Mouse (Mus musculus): ENCODE measurements around the gene Ptprf.

The Ptprf gene

DNA sequence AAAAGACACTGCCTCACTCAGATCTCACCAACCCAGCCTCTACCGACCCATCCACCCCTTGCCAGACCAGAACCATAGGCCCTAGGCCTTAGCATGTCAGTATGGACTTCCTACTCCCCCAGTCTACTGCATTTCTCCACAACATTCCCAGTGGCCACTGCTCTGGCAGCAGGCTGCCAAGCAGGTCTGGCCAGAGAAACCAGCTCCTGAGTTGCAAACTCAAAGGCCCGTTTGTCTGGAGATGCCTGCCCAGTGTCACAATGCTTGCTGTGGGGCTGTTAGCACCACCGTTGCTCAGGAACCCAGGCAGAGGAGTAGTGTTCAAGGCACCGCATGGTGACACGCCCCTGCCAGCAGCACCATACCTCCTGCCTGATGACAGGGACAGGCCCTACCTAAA is 5.0 kb downstream of the Ptprf start:
- no peak for DNase-seq (ENCODE audit: inconsistent ontology term)

DNA sequence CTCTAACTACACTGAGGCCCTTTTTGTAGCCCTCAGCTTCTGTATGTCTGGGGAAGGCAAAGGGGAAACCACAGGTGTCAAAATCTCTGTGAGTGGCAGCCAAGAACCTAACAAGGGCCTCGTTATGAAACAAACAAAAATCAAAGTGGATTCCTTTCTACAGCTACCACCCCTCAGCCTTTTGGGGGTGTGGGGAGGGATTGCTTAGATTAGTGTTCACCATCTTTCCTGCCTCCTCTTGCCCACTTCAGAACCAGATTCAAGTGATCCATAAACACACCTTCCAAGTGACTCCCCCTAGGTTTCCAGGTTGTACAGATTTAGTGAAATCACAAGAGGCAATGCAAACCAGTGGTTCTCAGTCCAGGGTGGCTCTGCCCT is 9.0 kb downstream of the Ptprf start:
- DNase-seq (ENCODE audit: inconsistent ontology term), result no peak

DNA sequence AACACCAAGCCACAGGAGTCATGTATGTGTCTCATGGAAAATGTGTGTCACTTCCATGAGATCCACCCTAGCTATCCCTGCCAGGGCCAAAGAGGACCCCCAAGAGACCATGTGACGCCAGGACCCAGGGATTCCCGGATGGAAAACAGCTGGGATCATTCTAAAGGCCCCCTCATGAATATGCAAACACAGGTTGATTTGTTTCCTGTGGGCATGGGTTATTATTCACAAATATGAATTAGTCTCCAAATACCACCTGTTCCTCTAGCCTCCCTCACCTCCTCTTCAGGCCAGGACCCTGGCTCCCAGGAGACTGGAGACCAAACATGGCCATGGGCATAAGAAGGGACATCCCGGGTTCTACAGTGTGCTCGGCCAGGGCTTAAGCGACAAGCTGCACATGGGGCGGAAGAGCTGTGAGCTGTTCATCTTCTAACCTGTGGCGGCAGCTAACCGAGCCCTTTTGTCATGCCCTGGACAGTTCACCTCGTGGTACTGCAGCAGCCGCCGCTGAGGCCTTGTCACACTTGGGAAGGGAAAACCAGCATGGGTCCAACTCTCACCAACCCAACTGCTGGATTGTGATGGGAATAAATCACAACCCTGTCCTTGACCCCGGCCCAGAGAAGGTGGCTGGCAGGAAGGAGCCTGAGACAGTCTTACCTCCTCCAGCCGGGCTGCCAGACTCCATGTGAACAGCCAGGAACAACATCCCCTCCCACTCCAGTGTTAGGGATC is 9.6 kb downstream of the Ptprf start:
- no peak for DNase-seq (ENCODE audit: inconsistent ontology term)

DNA sequence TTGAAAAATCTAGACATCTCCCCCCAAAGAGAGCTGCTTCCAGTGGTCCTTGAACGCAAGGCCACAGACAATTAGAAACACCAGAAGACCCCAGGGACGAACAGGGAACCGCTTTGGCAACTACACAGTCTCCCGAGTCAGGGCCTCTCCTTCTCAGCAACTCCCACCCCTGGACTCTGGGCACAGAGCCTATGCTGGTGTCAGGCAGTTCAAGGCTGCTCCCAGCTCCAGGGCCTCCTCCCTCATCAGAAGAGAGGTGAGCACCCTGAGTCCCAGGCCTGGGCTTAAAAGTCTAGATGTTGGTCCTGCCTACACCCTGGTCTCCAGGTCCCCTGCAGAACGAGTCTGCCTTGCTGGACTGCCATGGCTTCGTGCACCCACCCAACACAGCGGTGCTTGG is 10.7 kb downstream of the Ptprf start:
- DNase-seq (ENCODE audit: inconsistent ontology term), result no peak

DNA sequence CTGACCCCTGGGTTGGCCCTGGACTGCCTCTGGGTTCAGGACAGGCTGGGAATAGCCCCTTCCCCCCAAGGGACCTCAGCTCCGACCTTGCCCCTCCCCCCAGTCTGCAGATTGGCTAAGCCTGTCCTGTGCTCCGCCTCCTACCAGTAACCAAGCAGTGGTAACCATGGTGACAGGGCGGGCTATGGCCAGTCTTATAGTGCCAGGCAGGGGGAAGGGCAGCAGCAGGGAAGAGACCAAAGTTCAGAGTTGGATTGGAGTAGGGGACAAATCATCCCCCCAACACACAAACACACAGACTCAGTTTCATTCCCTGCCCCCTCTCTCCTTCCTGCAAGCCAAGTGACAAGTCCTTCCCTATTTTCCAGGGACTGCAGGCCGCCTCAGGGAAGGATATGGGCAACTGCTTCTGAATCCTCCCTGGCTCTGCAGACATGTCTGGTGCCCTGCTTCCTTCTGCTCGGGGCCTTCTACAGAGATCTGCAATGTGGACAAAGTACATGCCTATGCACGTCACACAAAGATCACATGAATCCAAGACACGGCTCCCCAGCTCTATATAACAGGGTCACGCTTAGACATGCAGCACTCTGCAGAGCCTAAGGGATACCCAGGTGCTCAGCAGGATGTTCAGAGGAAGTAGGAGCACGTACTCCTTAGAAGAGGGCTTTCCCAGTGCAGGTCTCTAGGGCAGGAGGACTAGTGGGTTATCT is 14.5 kb downstream of the Ptprf start:
- DNase-seq (ENCODE audit: inconsistent ontology term), result peak; percentile 64

DNA sequence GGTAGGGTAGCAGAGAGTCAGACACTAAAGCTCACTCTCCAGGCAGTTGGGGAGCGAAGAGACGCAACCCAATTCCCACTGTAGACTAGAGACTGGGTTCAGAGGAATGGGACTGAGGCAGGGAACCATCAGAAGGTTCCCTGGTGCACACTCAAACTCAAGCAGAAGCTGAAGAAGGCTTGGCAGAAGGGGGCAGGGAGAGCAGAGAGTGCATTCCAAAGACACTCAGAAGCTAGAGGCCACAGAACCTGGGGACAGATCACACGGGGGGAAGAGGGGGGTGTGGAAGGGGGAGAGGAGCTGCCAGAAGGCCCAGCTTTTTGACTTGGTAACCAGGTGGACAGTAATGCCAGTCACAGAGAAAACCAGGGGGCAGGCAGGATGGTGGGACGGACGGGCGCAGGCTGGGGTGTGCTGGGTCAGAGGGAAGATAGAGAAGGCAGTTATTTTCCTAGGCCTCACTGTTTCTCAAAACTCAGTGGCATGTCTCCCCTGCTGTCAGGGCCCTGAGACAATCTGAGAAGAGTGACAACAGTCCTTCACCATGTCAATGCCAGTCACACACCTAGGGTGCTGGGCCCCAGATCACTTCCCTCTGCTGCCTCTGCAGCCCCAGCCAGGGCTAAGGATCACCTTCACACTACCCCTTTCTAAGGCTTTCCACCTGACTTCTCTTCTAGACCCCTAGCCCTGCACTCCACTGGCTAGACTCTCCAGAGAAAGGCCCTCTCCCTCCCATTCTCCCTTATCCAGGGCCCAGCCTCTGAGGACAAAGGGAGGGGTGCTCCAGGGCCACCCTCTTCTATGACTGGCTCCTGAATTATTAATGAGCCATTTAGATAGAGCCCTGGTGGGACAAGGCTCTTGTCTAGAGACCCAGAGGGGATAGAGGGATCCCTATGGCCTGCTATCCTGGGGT is 15.3 kb downstream of the Ptprf start:
- no peak for DNase-seq (ENCODE audit: inconsistent ontology term)

DNA sequence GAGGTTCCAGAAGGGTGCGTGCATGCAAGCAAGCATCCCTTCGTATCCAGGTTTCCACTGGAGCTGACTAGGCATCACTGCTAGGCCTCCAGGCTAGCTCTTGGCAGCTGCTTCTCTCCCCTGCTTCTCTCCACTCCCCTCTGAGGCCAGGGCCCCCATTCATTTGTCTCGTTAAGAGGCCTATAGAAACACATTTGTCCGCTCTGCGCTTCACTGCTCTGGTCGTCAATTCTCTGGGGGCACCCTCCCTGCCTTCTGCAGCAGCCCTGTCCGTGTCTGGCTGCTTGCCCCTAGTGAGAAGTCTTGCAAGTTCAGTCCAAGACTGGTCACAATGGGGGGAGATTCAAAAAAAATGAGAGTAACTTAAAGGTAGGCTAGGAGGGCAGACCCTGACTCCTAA is 16.7 kb downstream of the Ptprf start:
- no peak for DNase-seq (ENCODE audit: inconsistent ontology term)

DNA sequence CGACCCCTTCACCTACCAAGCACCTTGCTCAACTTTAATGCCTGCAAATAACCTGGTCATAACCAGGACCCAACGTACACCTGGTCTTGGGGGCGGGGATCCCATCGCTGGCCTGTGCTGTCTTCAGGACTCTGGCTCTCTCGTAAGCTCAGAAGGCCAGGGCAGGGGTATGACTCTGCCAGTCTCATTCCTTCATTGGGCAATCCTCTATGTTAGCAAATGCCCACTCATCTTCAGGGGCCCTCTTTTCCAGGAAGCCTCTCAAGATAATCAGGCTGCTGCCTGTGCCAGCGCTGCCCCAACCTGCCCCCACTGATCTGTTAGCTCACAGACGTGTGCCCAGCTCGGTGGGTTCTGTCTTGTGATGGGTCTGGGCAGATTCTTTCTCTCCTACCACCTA is 17.2 kb downstream of the Ptprf start:
- DNase-seq (ENCODE audit: inconsistent ontology term), result no peak

DNA sequence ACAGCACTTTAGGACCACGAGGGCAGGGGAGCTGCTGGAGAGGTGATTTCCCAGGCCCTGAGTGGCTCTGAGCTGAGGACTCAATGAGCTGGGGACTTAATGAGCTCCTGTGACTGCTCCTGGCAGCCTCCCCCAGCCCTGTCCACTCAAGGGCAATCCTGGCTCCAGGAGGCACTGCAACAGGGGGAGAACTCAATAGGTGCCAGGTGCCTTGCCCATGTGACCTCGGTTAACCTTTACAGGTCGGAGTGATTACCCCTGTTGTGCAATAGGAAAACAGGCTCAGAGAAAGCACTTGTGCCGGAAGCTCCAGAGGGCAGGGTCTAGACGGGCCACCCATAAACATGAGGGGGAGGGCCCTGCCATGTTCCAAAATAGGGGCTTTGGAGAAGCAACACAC is 17.7 kb downstream of the Ptprf start:
- no peak for DNase-seq (ENCODE audit: inconsistent ontology term)

DNA sequence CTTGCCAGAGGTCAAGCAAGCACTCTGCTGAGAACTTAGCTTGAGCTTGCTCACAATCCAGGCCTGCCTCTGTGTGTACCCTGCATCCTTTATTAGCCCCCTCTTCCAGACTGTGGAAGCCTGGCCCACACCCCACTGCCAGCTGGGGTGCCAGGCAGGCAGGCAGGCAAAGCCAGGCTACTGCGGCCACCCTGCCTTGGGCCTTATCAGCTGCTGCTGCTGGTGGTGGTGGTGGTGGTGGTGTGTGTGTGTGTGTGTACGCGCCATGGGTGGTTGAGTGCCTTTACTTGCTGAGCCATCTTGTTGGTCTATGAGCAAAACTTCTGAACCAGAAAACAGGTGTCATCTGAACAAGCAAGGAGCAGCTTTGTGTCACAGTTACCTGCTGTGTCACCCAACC is 18.3 kb downstream of the Ptprf start:
- no peak for DNase-seq (ENCODE audit: inconsistent ontology term)

DNA sequence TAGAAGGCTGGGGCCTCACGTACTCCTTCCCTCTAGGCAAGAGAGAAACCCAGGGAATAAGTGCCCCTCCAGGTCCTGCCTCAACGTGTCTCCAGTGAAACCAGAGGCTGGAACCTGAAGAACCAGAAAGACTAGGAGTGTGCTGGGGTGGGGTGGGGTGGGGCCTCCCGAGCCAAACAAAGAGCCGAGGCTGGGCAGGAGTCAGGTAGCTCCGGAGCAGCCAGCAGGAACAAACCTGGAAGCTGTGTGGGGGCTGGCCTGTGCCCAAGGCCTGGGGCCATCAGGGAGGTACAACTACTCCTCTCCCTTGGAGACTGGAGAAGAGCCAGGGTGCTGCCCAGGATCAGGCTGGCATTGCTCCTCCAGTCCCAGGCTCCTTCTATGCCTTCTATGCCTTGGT is 18.9 kb downstream of the Ptprf start:
- DNase-seq (ENCODE audit: inconsistent ontology term), result no peak

DNA sequence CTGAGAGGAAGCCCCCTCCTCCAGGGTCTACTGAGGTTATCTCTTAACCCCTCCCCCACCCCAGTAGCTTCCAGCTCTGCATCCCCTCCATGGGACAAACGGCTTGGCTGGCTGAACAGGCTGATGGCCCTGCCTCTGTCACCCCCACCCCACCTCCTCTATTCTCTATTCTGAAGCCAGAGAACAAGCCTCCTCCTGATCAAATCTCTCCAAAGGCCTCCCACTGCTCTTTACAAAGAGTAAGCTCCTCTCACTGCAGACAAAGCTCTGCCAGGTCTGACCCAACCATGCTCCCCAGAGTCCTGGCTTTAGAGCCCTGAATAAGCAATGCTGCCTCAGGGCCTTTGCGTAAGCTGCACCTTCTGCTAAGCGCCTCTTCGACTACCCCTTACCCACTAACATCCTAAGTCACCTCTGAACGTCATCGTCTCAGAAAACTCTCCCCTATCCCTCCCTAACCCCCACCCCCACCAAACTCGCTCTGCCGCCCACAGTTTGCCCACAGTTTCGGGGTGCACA is 19.6 kb downstream of the Ptprf start:
- DNase-seq (ENCODE audit: inconsistent ontology term), result no peak

DNA sequence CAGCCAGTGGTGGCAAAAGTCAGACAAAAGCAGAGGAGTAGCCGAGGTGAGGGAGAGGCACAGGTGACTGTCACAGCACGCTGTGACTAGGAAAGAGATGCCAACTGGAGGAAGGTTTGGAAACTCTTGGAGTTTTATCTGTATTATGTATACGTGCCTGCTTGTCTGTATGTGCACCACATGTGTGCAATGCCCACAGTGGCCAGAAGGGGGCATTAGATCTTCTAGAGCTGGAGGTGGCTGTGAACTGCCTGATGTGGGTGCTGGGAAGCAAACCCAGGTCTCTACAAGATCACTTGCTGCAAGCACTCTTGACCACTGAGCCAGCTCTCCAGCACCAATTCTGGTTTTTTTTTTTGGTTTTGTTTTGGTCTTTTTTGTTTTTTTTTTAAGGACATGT is 20.5 kb downstream of the Ptprf start:
- DNase-seq (ENCODE audit: inconsistent ontology term), result no peak

DNA sequence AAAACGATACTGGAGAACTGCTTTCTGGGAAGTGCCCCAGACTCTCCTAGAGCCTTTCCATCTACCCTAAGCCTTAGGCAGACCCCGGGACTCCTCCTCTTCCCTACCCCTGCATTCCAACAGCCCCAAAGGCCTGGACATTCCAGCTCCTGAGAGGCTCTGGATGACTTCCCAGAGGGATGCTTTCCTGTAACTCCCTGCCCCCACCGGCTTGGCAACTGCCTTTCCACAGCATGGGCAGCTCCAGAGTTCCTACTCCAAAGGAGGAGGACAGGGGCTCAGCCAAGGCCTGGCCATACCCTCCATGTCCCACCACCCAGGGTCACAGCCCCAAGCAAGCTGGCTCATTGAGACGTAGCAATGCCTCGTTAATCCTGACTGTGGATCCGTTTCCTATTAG is 21.2 kb downstream of the Ptprf start:
- peak; percentile 91 for DNase-seq (ENCODE audit: inconsistent ontology term)

DNA sequence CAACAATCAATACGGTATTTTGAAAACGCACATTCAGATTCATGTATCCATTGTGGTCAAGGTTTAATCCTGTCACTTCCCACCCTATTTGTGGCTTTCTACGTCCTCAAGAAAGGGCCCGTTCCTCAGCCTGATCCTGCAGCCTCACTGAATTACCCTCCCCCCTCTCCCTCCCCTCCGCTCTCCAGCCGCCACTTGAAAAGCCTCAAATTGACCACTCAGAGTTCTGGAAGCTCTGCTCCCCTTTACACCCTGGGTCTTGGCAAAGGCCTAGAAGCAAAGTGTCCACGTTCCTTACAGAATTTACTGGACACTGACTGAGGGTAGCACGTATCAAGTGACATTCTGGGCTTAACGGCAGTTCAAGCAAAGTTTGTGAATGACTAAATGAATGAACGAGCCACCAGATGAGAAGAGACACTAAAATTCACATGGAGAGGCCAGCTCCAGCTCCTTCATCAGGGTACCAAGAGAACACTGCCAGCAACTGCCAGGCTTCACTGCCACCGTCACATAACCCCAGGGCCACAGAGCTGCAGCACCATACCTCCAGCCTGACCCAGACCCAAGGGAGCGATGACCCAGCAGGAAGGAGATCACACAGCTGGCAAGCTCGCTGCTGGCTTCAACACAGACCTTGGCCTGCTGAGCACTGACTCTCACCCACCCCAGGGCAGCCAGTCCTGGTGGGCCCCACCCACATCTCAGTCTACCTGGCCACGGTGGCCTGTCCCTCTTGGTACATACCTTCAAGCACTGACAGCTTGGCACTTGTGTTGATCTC is 22.6 kb downstream of the Ptprf start:
- no peak for DNase-seq (ENCODE audit: inconsistent ontology term)

DNA sequence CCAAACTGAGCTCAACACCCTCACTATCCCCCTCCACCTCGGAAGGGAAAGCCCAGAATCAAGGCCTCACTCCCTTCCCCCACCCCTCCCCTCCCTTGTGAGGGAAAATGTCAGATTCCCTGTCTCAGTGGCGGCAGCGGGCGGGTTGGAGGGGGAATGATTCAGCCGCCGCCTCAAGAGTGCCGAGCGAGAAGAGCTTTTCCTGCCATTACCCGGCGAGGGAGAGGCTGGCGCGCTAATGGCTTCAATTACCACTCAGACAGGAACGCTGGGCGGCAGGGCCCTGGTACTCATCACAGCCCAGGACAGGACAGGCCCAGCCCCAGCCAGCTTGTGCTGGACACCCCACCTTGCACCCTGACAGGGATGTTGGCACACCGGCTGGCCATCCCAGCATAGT is 25.6 kb downstream of the Ptprf start:
- peak; percentile 81 for DNase-seq (ENCODE audit: inconsistent ontology term)

DNA sequence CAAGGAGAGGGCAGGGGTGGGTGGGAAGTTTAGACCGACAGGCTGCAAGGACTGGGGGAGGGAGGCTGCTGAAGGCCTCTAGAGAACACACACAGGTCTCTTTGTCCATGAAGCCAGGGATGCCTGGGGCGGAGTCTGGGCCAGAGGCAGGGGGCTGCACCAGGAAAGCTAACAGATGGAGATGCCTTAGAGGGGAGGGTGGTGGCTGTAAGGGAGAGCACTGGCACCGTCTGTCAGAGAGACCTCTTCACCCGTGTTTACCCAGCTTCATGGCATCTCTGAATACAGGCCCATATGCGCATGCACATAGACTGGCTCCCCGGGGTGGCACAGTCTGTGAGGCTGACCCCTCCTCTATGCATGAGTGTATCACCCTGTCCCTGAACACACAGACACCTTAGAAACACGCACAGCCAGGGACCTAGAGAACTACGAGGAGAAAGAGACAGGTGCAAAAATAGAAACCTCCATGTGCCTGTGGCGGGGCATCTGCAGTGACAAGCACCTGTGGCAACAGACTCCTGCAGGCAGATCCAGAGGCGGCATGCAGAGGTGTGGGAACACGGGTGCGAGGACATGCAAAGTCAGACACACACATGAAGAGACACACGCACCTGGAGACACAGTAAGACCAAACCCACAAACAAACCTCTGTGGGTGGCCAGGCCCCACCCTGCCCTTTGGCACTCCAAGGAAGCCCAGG is 29.3 kb downstream of the Ptprf start:
- DNase-seq (ENCODE audit: inconsistent ontology term), result no peak

DNA sequence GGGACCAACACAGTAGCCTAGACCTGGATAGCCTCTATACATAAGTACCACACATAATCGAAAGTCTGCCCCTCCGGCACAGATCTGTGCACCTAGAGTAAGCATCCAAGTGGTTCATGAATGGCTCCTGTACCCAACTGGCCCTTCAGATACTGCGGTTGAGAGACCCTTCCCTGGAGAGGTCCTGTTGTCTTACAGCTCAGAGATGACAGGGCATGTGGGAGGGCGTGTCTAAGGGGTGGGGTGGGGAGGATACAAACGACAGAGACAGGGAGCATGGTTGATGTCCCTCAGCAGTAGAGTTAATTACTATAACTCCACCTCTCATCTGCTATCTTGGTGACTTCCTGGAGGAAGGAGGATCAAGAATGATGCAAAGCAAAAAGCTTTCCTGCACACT is 29.9 kb downstream of the Ptprf start:
- no peak for DNase-seq (ENCODE audit: inconsistent ontology term)

DNA sequence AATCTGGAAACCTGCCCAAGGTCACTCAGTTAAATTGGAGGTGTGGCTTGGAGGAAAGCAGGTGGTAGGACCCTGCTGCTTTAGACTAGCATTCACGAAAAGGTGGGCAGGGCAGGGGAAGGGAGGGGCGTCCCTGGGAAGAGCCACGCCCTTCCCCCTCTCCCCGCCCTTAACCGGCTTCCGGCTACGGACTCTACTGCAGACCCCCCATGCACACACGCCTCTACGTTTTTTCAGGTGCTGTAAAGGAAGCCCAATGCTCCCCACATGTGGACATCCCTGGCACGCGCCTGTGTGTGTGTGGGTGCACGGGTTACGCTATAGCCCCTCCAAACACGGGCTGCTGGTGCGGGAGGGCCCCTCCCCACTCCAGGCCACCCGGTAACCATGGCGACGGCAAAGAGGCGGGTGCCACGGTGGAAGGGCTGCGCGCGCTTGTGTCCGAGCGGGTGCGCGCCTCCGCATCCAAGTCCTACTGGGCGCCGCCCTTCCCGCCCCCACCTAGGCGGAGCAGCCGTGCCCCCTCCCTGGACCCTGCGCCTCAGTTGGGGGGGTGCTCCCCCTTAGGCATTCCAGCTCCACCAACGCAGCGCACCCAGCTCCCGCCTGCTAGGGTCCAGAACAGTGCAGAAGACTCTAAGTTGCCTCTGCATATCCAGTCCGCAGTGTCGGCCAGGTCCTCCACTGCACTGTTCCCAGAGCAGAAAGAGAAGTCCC is 30.5 kb downstream of the Ptprf start:
- peak; percentile 66 for DNase-seq (ENCODE audit: inconsistent ontology term)

DNA sequence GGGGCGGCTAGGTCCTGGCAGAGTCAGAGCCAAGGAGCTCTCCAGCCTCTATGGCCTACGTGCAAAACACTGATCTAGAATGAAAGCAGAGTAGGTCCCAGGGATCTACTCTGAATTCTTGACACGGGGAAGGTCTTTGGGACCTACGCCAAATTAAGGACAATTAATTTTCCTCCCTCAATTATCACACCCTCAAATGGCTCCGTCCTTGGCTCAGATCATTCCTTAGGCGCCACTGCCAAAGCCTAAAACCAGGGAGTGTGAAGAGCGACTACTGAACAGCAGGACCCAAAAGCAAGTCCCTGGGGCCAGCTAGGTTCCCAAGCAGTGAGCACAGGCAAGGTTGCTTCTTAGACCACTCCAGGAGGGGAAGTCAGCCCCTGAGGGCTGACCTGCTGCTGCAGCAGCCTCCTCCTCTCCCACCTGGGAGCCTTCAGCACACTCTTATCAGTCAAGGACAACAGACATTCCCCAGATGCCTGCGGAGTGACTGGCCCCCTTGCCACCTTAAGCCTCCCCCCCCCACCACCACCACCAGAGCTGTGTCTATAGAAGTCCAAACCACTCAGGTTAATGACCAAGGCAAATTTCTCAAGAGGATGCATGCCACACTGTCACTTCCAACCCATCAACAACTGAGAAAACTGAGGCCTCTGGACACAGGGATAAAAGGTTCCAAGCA is 31.3 kb downstream of the Ptprf start:
- DNase-seq (ENCODE audit: inconsistent ontology term), result peak; percentile 52
